Mouse (Mus musculus) embryonic facial prominence, embryonic 15.5 days (tissue): ENCODE measurements at regions not wholly inside any gene's neighbourhood (a gene's known extent, or its start where the extent isn't known, plus 50 kb on each side); places are given as distances from the start of the nearest gene placed in this dataset.

ENCODE experiments used
- ATAC-seq: fragments of 200-750 bp; cut with Nextera tagmentation; 2 replicates; pipeline ENCODE4 v1.8.0; 2017; ENCODE audit warnings: low read depth, moderate TSS enrichment; ENCODE audit not compliant: insufficient number of reproducible peaks, low FRiP score, low TSS enrichment
- H3K27ac ChIP-seq: fragments of 300-500 bp; sonication (generic); replicated peaks from 2 replicates; pipeline ENCODE4 v1.5.1; 2015; ENCODE audit warnings: mild to moderate bottlenecking, inconsistent platforms
- H3K27me3 ChIP-seq: fragments of 300-500 bp; sonication (generic); 2 replicates; pipeline ENCODE4 v1.6.1; 2015; ENCODE audit warnings: inconsistent platforms
- H3K36me3 ChIP-seq: fragments of 300-500 bp; sonication (generic); 2 replicates; pipeline ENCODE4 v1.6.1; 2015; ENCODE audit warnings: mild to moderate bottlenecking, inconsistent platforms
- H3K4me1 ChIP-seq: fragments of 300-500 bp; sonication (generic); 2 replicates; pipeline ENCODE4 v1.6.1; 2015; ENCODE audit warnings: inconsistent platforms
- H3K4me2 ChIP-seq: fragments of 300-500 bp; sonication (generic); replicated peaks from 2 replicates; pipeline ENCODE4 v1.6.1; 2015; ENCODE audit warnings: mild to moderate bottlenecking, inconsistent platforms
- H3K4me3 ChIP-seq: fragments of 300-500 bp; sonication (generic); replicated peaks from 2 replicates; pipeline ENCODE4 v1.5.1; 2015; ENCODE audit warnings: mild to moderate bottlenecking, inconsistent platforms
- H3K9ac ChIP-seq: fragments of 300-500 bp; sonication (generic); 2 replicates; pipeline ENCODE4 v1.6.1; 2015; ENCODE audit warnings: inconsistent platforms
- H3K9me3 ChIP-seq: fragments of 300-500 bp; sonication (generic); replicated peaks from 2 replicates; pipeline ENCODE4 v1.6.1; 2016; ENCODE audit warnings: inconsistent platforms
- WGBS: fragments of 180-500 bp; shearing (Covaris S2); methylation state at CpG from one replicate; pipeline ENCODE4 v1.1.7; 2015; 5-methylcytosine and 5-hydroxymethylcytosine counted together

DNA sequence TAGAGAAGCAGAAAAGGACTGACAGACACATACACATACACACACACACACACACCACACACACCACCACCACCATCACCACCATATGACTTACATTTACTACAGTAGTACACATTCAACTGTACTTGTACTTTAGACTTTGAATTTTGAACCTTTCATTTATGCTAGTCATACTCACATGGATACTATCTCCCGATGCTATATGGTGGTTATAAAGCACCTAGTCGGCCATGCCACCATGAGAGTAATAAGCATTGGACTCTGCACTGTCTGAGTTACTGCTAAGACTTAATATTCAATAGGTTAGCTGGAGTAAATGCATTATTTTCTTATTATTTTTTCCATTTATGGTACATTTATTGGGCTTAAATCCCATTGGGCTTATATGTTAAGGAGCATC, 488.0 kb upstream of the Cdh11 start:
- 88% methylated on average over 2 of the region's 2 CpGs for WGBS
- no peak for ATAC-seq

DNA sequence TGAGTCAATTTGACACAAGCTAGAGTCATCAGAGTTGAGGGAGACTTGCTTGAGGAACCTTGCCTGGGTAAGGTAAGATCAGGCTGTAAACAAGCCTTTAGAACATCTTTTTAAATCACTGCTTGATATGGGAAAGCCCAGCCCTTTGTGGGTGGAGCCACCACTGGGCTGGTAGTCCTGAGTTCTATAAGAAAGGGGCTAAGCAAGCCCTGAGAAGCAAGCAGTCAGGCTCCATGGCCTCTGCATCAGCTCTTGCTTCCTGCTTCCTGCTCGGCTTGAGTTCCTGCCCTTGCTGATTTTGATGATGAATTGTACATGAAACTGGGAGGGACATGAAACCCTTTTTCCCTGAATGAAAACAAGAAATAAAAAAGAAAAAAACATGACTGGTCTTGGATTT, 496.4 kb upstream of the Cdh11 start:
- Histone ChIP-seq H3K9me3 (no peaks in the 10 kb centered on the region), H3K4me2 (no peak overlapping the region), H3K27ac (no peak overlapping the region), H3K36me3 (no peaks in the 10 kb centered on the region), H3K9ac (no peak overlapping the region), H3K4me1 (no peaks in the 10 kb centered on the region), H3K4me3 (no peak overlapping the region), H3K27me3 (no peaks in the 10 kb centered on the region)
- ATAC-seq, result no peak
- 41% methylated on average over 1 of the region's 1 CpGs for WGBS

More for the DNA sequence above, 488.0 kb upstream of the Cdh11 start:
- Histone ChIP-seq H3K9ac (no peak overlapping the region), H3K4me2 (no peak overlapping the region), H3K4me1 (peaks cover 33% of the 10 kb centered on the region), H3K27me3 (no peaks in the 10 kb centered on the region), H3K4me3 (no peak overlapping the region), H3K9me3 (no peaks in the 10 kb centered on the region), H3K36me3 (no peaks in the 10 kb centered on the region), H3K27ac (peak overlapping the region; percentile 93)

DNA sequence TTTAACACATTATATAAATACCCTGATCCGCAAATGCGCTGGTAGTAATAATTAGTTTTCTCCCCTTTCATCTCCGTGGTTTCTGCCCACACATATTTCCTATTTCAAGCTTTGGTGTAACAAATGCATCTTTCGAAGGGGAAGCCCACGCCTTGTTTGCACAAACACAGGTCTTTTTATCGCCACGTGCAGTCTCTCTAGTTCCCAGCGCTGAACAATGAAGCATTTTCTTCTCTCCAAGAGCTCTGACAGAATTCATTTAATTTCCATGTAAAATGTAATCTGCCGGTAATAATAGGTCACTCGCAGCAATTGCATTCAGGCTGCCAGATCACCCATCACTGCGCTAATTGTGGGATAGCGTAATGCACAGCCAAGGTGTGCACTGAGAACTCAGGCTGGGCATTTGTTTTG, 503.1 kb upstream of the Cdh11 start:
- no peak overlapping the region for H3K4me2 ChIP-seq
- H3K9ac ChIP-seq, result no peak overlapping the region
- no peaks in the 10 kb centered on the region for H3K36me3 ChIP-seq
- no peak overlapping the region for H3K4me3 ChIP-seq
- 49% methylated on average over 12 of the region's 12 CpGs for WGBS
- 0 out of 2 replicates have a peak, but pooled peaks cover 8% of the 10 kb centered on the region for H3K4me1 ChIP-seq
- ATAC-seq, result no peak
- H3K9me3 ChIP-seq, result no peaks in the 10 kb centered on the region
- no peak overlapping the region for H3K27ac ChIP-seq
- no peaks in the 10 kb centered on the region for H3K27me3 ChIP-seq

DNA sequence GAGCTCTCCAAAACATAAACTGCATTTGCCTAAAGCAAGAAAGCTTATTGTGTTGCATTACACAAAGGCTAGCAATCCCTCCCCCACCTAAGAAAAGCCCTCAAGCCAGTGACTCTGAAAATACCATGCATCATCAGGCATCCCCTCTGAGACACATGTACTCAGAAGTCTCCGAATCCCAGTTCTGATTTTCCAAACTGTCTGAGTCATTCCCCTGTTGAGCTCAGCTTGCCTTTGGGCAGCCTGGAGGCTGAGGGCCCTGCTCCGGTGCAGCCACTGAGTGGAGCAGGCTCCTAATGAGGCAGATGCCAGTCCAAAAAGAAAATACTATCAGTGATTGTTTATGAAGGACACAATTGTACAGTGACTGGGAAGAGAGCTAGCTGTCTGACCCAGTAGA, 507.5 kb upstream of the Cdh11 start:
- no peak overlapping the region for H3K27ac ChIP-seq
- no peak overlapping the region for H3K4me2 ChIP-seq
- H3K4me3 ChIP-seq, result no peak overlapping the region
- no peak overlapping the region for H3K9ac ChIP-seq
- 0 out of 2 replicates have a peak, but pooled peaks cover 8% of the 10 kb centered on the region for H3K4me1 ChIP-seq
- WGBS, result 25% methylated on average over 2 of the region's 2 CpGs
- no peaks in the 10 kb centered on the region for H3K36me3 ChIP-seq
- ATAC-seq, result no peak
- no peaks in the 10 kb centered on the region for H3K9me3 ChIP-seq
- no peaks in the 10 kb centered on the region for H3K27me3 ChIP-seq

DNA sequence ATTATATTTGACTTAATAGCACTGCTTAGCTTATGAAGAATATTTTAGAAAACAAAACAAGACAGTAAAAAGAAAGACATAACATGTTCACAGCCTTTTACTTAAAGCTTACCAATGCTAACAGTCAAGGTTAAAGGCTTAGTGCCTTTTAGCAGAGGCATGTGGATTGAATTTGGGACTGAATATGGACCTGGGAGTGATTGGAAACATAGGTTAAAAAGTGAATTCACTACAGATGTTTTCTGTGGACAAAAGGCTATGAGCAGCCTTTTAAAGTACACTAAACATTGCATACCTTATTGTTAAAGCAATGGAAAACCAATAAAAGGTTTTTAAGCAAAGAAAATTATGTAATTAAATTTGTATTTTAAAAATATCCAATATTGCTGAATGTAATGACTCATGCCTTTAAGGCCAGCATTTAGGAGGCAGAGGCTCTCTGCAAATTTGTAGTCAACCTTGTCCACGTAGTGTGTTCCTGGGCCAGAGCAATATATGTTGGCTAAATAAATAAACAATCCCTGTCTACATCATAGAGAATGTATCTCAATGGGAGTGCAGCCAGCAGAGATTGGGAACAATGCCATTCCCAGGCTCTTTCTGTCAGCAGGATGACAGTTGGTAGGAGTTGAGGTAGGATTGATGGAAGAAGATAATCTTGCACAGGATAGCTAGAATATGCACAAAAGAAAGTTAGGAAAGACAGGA, 521.2 kb upstream of the Cdh11 start:
- Histone ChIP-seq H3K4me1 (no peaks in the 10 kb centered on the region), H3K9ac (no peak overlapping the region), H3K9me3 (no peaks in the 10 kb centered on the region), H3K27ac (0 out of 2 replicates have a peak overlapping the region, but pooled peaks have one; percentile 48), H3K4me2 (no peak overlapping the region), H3K4me3 (no peak overlapping the region), H3K36me3 (no peaks in the 10 kb centered on the region), H3K27me3 (no peaks in the 10 kb centered on the region)
- no peak for ATAC-seq
- WGBS, result 46% methylated on average over 1 of the region's 1 CpGs

DNA sequence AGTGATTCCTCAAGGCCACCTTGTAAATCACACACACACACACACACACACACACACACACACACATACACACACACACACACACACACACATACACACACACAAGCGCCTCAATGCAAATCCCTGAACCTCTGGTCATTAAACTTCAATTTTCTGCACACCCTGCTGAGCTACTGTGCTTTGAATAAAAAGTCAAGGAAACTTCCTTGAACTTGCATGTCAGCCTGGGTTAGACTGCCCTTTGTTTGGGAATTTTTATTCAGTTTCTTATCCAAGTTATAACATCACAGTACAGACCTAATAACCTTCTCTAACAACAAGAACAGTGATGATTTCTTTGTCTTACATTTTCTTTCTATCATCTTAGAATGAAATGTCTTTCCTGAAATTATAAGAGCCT, 528.1 kb upstream of the Cdh11 start:
- Histone ChIP-seq H3K4me3 (no peak overlapping the region), H3K36me3 (no peaks in the 10 kb centered on the region), H3K27ac (no peak overlapping the region), H3K9me3 (no peaks in the 10 kb centered on the region), H3K4me2 (no peak overlapping the region), H3K4me1 (no peaks in the 10 kb centered on the region), H3K27me3 (no peaks in the 10 kb centered on the region), H3K9ac (no peak overlapping the region)
- no peak for ATAC-seq
- WGBS, result 75% methylated on average over 1 of the region's 1 CpGs

DNA sequence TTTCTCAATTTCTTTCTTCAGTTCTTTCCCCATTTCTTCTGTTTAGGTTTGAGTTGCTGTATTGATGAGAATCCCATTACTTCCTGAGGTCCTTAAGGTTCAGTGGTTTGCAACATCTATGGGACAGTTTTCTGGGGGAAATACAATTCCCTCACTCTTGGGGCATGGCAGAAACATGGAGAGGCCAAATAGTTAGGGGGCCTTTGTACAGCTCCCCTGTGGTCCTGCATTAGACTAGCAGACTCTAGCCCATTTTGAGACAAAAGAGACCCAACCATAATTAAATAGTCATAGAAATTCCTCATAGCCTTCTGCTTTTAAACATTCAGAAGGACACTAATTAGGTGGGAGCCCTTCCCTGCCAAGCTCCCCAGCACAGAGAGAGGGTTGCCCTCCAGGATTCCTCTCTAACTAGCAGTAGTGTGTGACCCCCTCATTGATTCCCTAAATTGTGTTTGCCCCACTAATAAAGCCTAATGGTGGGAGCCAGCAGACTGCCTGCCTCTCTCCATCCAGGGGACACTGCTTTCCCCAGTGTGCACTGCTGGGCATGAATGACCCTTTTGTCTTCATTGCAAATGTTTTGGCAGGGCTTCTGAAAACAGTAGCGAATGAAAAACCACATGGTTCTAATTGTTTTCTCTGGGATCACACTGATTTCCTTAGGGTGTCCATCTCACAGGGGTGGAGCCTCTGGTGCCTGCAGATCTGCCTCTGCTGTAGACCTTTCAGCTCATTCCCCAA, 529.0 kb upstream of the Cdh11 start:
- Histone ChIP-seq H3K4me1 (no peaks in the 10 kb centered on the region), H3K9me3 (no peaks in the 10 kb centered on the region), H3K27me3 (no peaks in the 10 kb centered on the region), H3K4me3 (no peak overlapping the region), H3K4me2 (no peak overlapping the region), H3K36me3 (no peaks in the 10 kb centered on the region), H3K9ac (no peak overlapping the region), H3K27ac (no peak overlapping the region)
- WGBS, result 14% methylated on average over 1 of the region's 1 CpGs
- no peak for ATAC-seq

DNA sequence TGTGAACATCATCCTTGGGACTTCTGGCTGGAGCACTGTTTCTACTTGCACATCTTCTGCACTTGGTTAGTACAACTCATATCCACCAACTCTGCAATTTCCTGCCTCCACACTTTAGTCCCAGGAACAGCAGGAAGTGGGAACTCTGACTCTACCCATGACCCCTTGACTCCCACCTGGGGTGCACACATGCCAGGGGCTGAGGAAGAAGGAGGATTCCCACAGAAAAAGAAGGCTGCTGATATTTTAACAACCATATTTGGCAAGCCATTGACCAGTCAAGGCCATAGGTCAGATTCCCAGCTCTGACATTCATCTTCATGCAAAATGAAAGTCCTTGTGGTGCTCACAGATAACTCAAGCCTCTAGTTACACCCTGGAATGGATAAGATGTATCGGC, 530.3 kb upstream of the Cdh11 start:
- no peaks in the 10 kb centered on the region for H3K9me3 ChIP-seq
- 83% methylated on average over 1 of the region's 1 CpGs for WGBS
- no peak overlapping the region for H3K27ac ChIP-seq
- H3K9ac ChIP-seq, result no peak overlapping the region
- no peaks in the 10 kb centered on the region for H3K27me3 ChIP-seq
- H3K4me1 ChIP-seq, result no peaks in the 10 kb centered on the region
- no peak overlapping the region for H3K4me2 ChIP-seq
- no peaks in the 10 kb centered on the region for H3K36me3 ChIP-seq
- H3K4me3 ChIP-seq, result no peak overlapping the region
- ATAC-seq, result no peak

DNA sequence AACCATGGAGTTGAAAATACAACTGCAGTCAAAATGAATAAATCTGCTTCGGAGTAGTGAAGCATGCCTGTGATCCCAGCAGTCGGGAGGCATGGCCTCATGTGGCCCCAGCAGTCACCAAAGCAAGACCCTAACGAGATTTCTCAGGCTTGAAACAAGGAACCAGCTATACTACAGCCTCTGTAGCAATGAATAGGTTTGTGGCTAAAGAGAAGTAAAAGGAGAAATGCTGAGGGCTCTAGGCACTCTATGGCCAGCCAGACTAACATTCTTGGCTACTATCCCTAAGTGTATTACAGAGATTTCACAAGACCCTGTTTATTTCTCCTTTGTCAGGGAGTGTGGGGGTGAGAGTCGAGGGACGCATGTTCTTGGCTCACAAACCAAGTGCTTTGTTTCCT, 531.2 kb upstream of the Cdh11 start:
- H3K4me1 ChIP-seq, result no peaks in the 10 kb centered on the region
- WGBS, result 40% methylated on average over 5 of the region's 5 CpGs
- no peak overlapping the region for H3K4me3 ChIP-seq
- H3K9ac ChIP-seq, result no peak overlapping the region
- H3K9me3 ChIP-seq, result no peaks in the 10 kb centered on the region
- H3K36me3 ChIP-seq, result no peaks in the 10 kb centered on the region
- no peak overlapping the region for H3K4me2 ChIP-seq
- H3K27ac ChIP-seq, result peak overlapping the region; percentile 34; the same call in 1 of the 2 replicates
- H3K27me3 ChIP-seq, result no peaks in the 10 kb centered on the region
- no peak for ATAC-seq

DNA sequence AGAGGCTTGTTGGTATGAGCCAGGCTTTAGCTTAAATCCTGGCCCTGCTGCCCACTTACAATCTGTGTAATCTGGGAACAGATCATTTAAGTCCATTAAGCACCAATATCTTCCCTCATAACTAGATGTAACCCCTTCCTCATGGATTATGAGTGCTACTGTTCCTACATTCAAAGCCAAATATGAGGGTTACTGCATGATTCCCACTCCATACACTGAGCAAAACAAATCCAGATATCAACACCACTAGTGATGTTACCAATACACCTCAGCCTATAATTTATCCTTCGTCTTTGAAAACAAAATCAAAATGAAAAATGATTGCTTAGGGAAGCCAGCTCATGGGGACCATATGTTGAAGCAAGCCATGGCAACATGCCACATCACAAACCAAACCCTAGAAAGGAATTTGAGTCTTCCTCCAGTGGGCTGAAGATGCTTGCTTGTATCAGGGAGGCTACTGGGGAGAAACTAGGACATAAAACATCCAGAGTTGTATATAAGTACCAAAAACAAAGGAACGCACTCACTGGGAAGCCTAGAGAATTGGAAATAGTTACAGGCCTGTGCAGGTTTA, 531.8 kb upstream of the Cdh11 start:
- no peaks in the 10 kb centered on the region for H3K27me3 ChIP-seq
- no peak overlapping the region for H3K4me2 ChIP-seq
- 75% methylated on average over 2 of the region's 2 CpGs for WGBS
- ATAC-seq, result no peak
- H3K27ac ChIP-seq, result peak overlapping the region; percentile 34; the same call in 1 of the 2 replicates
- no peak overlapping the region for H3K4me3 ChIP-seq
- no peak overlapping the region for H3K9ac ChIP-seq
- no peaks in the 10 kb centered on the region for H3K36me3 ChIP-seq
- no peaks in the 10 kb centered on the region for H3K4me1 ChIP-seq
- no peaks in the 10 kb centered on the region for H3K9me3 ChIP-seq

DNA sequence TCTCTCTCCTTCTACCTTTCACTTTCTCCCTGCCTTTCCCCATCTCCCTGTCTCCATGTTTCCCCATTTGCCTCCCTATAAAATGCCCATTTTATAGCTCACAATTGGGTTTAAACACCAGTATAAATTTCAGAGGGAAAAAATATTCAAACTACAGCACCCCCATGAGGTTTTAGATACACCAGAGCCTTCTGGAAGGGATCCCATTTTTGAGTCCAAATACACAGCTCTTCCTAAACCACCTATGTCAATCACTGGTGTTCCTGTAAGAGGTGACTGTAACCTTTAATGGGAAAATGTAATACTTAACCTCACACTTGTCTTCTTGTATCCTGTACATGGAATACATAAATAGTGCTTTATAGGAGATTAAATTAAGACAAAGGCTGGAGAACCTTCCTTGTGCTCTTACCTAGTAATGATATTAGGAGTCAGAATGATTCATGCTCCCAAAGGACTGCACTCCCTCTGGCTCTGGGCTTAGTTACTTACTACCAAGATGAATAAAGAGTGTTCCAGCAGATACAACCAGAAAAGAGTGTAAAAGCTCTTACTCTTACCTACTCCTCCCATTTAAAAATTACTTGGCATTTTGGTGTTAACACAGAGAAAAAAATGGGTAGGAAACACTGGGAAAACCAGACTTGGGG, 538.7 kb upstream of the Cdh11 start:
- Histone ChIP-seq H3K27ac (no peak overlapping the region), H3K9ac (no peak overlapping the region), H3K4me2 (no peak overlapping the region), H3K4me1 (no peaks in the 10 kb centered on the region), H3K36me3 (no peaks in the 10 kb centered on the region), H3K9me3 (no peaks in the 10 kb centered on the region), H3K4me3 (no peak overlapping the region), H3K27me3 (no peaks in the 10 kb centered on the region)
- ATAC-seq, result no peak
